Mouse (Mus musculus) myocyte (in vitro differentiated cells): Measurements from ENCODE around the gene Schip1. TPM values are rescaled to one million over a fixed set of nuclear protein-coding genes. Genes with fewer than 3 reads are reported as not detected.
A peak's percentile ranks its signal among the peaks of the same experiment; 100 is the strongest.

Experiments used
- H3K27me3 ChIP-seq: one replicate; pipeline ENCODE4 v1.6.1; 2011; ENCODE audit not compliant: control insufficient read depth, insufficient read depth, insufficient read length
- H3K36me3 ChIP-seq: one replicate; pipeline ENCODE4 v1.6.1; 2011; ENCODE audit not compliant: control insufficient read depth, insufficient read depth
- H3K4me2 ChIP-seq: one replicate; pipeline ENCODE4 v1.6.1; 2011; ENCODE audit warnings: low read depth, control low read depth
- H3K4me3 ChIP-seq: one replicate; pipeline ENCODE4 v1.5.1; 2011; ENCODE audit warnings: mild to moderate bottlenecking, control low read depth, moderate library complexity
- H3K79me2 ChIP-seq: one replicate; pipeline ENCODE4 v1.6.1; 2011; ENCODE audit not compliant: control insufficient read depth, insufficient read depth
- H3ac ChIP-seq: one replicate; pipeline ENCODE4 v1.6.1; 2011; ENCODE audit not compliant: control insufficient read depth, insufficient read length
- CEBPB ChIP-seq: IDR thresholded peaks from 2 replicates; pipeline ENCODE4 v1.6.1; 2011; ENCODE audit warnings: mild to moderate bottlenecking, moderate library complexity; ENCODE audit not compliant: poor library complexity, insufficient read depth, severe bottlenecking
- E2F4 ChIP-seq: IDR thresholded peaks from one replicate; pipeline ENCODE4 v1.6.1; 2011; ENCODE audit warnings: mild to moderate bottlenecking, control low read depth, moderate library complexity; ENCODE audit not compliant: insufficient read depth
- MAX ChIP-seq: IDR thresholded peaks from one replicate; pipeline ENCODE4 v1.6.1; 2011; ENCODE audit warnings: low read depth, mild to moderate bottlenecking, control low read depth
- MYOD1 ChIP-seq, 3 experiments: IDR thresholded peaks; one replicate each; pipeline ENCODE4 v1.6.1; 2011; ENCODE audit warnings: control low read depth in 2 of 3, low read depth in 2 of 3, mild to moderate bottlenecking in 2 of 3, moderate library complexity in 1 of 3; ENCODE audit not compliant: insufficient read length in 2 of 3, control insufficient read depth in 1 of 3
- MYOG ChIP-seq, 3 experiments: IDR thresholded peaks; one replicate each; pipeline ENCODE4 v1.6.1; 2011; ENCODE audit warnings: control low read depth in 2 of 3, low read depth in 2 of 3, mild to moderate bottlenecking in 2 of 3; ENCODE audit not compliant: insufficient read length in 2 of 3, control insufficient read depth in 1 of 3, insufficient read depth in 1 of 3
- POLR2A ChIP-seq: IDR thresholded peaks from one replicate; pipeline ENCODE4 v1.6.1; 2011; ENCODE audit warnings: low read depth, mild to moderate bottlenecking, control low read depth, moderate library complexity; ENCODE audit not compliant: insufficient read length
- POLR2AphosphoS2 ChIP-seq: IDR thresholded peaks from one replicate; pipeline ENCODE4 v1.6.1; 2011; ENCODE audit warnings: low read depth, control low read depth; ENCODE audit not compliant: insufficient read length
- REST ChIP-seq: IDR thresholded peaks from one replicate; pipeline ENCODE4 v1.6.1; 2011; ENCODE audit warnings: mild to moderate bottlenecking, control low read depth, moderate library complexity; ENCODE audit not compliant: insufficient read depth, insufficient read length
- SRF ChIP-seq: IDR thresholded peaks from one replicate; pipeline ENCODE4 v1.6.1; 2011; ENCODE audit warnings: low read depth; ENCODE audit not compliant: control insufficient read depth, insufficient read length
- TCF12 ChIP-seq: IDR thresholded peaks from one replicate; pipeline ENCODE4 v1.6.1; 2011; ENCODE audit warnings: mild to moderate bottlenecking, control low read depth; ENCODE audit not compliant: poor library complexity, insufficient read depth, severe bottlenecking
- TCF3 ChIP-seq: IDR thresholded peaks from one replicate; pipeline ENCODE4 v1.6.1; 2011; ENCODE audit warnings: low read depth, control low read depth; ENCODE audit not compliant: insufficient read length
- USF1 ChIP-seq: IDR thresholded peaks from one replicate; pipeline ENCODE4 v1.6.1; 2011; ENCODE audit warnings: low read depth, mild to moderate bottlenecking, control low read depth, moderate library complexity
- polyA plus RNA-seq: library from polyadenylated mRNA; unstranded; fragments of >200 nt; fragmentation: generic; extraction: Trizol; gene quantifications from one replicate; pipeline ENCODE4 v1.2.1, GENCODE M21; 2012; ENCODE audit warnings: missing spikeins

Schip1 gene
- 23.3 TPM for polyA plus RNA-seq

GRCm38 (mm10) chr3:68064731-68065130, at the start of gene Schip1:
Schip1 (plus strand) TSS chr3:68064802.
- Histone ChIP-seq H3K36me3 (no peaks in the 10 kb centered on the region), H3K4me2 (no peak within 1 kb of the TSS), H3K27me3 (no peaks in the 10 kb centered on the region), H3K4me3 (no peak within 1 kb of the TSS), H3ac (no peak within 1 kb of the TSS), H3K79me2 (no peaks in the 10 kb centered on the region)
- TF ChIP-seq MYOG (IDR thresholded peaks at IDR 0.05; ENCODE audit: control insufficient read depth in 1 of 3, insufficient read depth in 1 of 3, insufficient read length in 2 of 3, low read depth in 2 of 3) (no peak), REST (peak; percentile 88)

- TF ChIP-seq TCF3 (no peak), USF1 (no peak), POLR2AphosphoS2 (no peak), E2F4 (no peak), CEBPB (no peak), POLR2A (no peak), MYOG (IDR thresholded peaks at IDR 0.05; ENCODE audit: control insufficient read depth in 1 of 3, insufficient read depth in 1 of 3, insufficient read length in 2 of 3, low read depth in 2 of 3) (no peak), MAX (no peak), MYOD1 (IDR thresholded peaks at IDR 0.05; ENCODE audit: control insufficient read depth in 1 of 3, insufficient read length in 2 of 3, low read depth in 2 of 3) (no peak), REST (no peak), TCF12 (no peak), SRF (no peak)
- H3K4me3 ChIP-seq = no peak overlapping the region
- H3K79me2 ChIP-seq = no peaks in the 10 kb centered on the region
Measured at GRCm38 (mm10) chr3:68015786-68016185, 48.8 kb upstream of the Schip1 start.

GRCm38 (mm10) chr3:68019401-68019800, 45.2 kb upstream of the Schip1 start:
- Histone ChIP-seq H3K4me2 (no peak overlapping the region), H3K79me2 (no peaks in the 10 kb centered on the region), H3K4me3 (no peak overlapping the region), H3K27me3 (no peaks in the 10 kb centered on the region), H3ac (no peak overlapping the region), H3K36me3 (no peaks in the 10 kb centered on the region)
- TF ChIP-seq REST (no peak), TCF12 (no peak), CEBPB (no peak), POLR2A (no peak), MYOG (IDR thresholded peaks at IDR 0.05; ENCODE audit: control insufficient read depth in 1 of 3, insufficient read depth in 1 of 3, insufficient read length in 2 of 3, low read depth in 2 of 3) (no peak)

More at GRCm38 (mm10) chr3:68015786-68016185, 48.8 kb upstream of the Schip1 start:
- H3K36me3 ChIP-seq = no peaks in the 10 kb centered on the region
- no peak overlapping the region for H3K4me2 ChIP-seq
- no peaks in the 10 kb centered on the region for H3K27me3 ChIP-seq
- H3ac ChIP-seq = no peak overlapping the region

GRCm38 (mm10) chr3:68036097-68036496, 28.5 kb upstream of the Schip1 start:
- Histone ChIP-seq H3K27me3 (no peaks in the 10 kb centered on the region), H3K4me2 (no peak overlapping the region), H3K36me3 (no peaks in the 10 kb centered on the region), H3K4me3 (no peak overlapping the region), H3ac (no peak overlapping the region), H3K79me2 (no peaks in the 10 kb centered on the region)
- TF ChIP-seq CEBPB = no peak
- no peak for TF ChIP-seq USF1
- TF ChIP-seq TCF12 = no peak
- TF ChIP-seq MYOD1 (IDR thresholded peaks at IDR 0.05; ENCODE audit: control insufficient read depth in 1 of 3, insufficient read length in 2 of 3, low read depth in 2 of 3) = no peak
- TF ChIP-seq REST = no peak
- TF ChIP-seq TCF3 = no peak
- TF ChIP-seq E2F4 = no peak
- no peak for TF ChIP-seq MAX
- no peak for TF ChIP-seq MYOG (IDR thresholded peaks at IDR 0.05; ENCODE audit: control insufficient read depth in 1 of 3, insufficient read depth in 1 of 3, insufficient read length in 2 of 3, low read depth in 2 of 3)
- TF ChIP-seq POLR2AphosphoS2 = no peak
- no peak for TF ChIP-seq POLR2A
- TF ChIP-seq SRF = no peak

GRCm38 (mm10) chr3:68042951-68043350, 21.7 kb upstream of the Schip1 start:
- TF ChIP-seq TCF12 (no peak), USF1 (no peak), REST (no peak), POLR2A (no peak), MYOG (IDR thresholded peaks at IDR 0.05; ENCODE audit: control insufficient read depth in 1 of 3, insufficient read depth in 1 of 3, insufficient read length in 2 of 3, low read depth in 2 of 3) (no peak), TCF3 (no peak), MAX (no peak), MYOD1 (IDR thresholded peaks at IDR 0.05; ENCODE audit: control insufficient read depth in 1 of 3, insufficient read length in 2 of 3, low read depth in 2 of 3) (no peak), POLR2AphosphoS2 (no peak), CEBPB (no peak), SRF (no peak), E2F4 (no peak)
- H3K4me3 ChIP-seq = no peak overlapping the region
- no peaks in the 10 kb centered on the region for H3K79me2 ChIP-seq
- no peak overlapping the region for H3ac ChIP-seq
- H3K4me2 ChIP-seq = no peak overlapping the region
- H3K27me3 ChIP-seq = no peaks in the 10 kb centered on the region
- no peaks in the 10 kb centered on the region for H3K36me3 ChIP-seq
